Mouse (Mus musculus): Measurements from ENCODE around the gene Ercc4.

DNA sequence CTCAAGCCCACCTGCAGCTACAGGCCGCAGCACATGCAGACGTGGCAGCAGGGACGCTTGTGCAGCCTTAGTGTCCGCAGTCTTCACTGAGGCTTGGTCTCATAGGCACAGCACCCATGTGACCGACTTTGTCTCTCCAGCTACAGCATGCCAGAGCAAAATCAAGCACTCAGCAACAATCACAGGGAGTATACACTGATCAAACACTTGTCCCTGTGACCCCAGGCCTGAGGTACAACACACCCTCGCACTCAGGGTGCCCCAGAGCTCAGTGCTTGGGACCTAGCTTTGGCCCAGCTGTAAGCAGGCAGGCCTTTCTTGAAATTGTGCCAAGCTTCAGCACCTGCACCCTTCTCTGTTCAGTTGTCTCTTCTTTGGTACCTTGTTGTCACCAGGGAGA is 31.7 kb downstream of the Ercc4 start:
- TF ChIP-seq CTCF (conservative IDR thresholded peaks at IDR 0.05; ENCODE audit: low read length) (no peak), NANOG (IDR thresholded peaks at IDR 0.05; ENCODE audit: borderline replicate concordance, low read length) (no peak), POU5F1 (IDR thresholded peaks at IDR 0.05; ENCODE audit: borderline replicate concordance, low read length) (no peak)
